Mouse (Mus musculus) left cerebral cortex, adult 2 months (tissue): ENCODE results near the gene Nr6a1. TPM values are rescaled to one million over a fixed set of nuclear protein-coding genes. Genes with fewer than 3 reads are reported as not detected.

Source experiments
- DNase-seq, 2 experiments: peaks; one replicate each; pipeline ENCODE4 v3.0.0; 2021 to 2022; ENCODE audit warnings: low spot score in 2 of 2, mixed read lengths in 1 of 2; ENCODE audit errors: extremely low spot score in 1 of 2
- H3K27ac ChIP-seq: fragments of 200-600 bp; 2 replicates; pipeline ENCODE4 v1.8.1; 2022
- H3K4me3 ChIP-seq: fragments of 200-600 bp; 2 replicates; pipeline ENCODE4 v1.8.1; 2022
- CTCF ChIP-seq: fragments of 200-600 bp; IDR thresholded peaks from 2 replicates; pipeline ENCODE4 v1.8.1; 2022; ENCODE audit warnings: antibody characterized with exemption, mild to moderate bottlenecking, moderate library complexity
- intact Hi-C: fragments of 180-260 bp; cut with DNase I; formaldehyde crosslinking; loops from one replicate; pipeline ENCODE4 v1.15.1; 2025
- total RNA-seq, 2 experiments: library from RNA; stranded (reverse); gene quantifications; 2 replicates each; pipeline ENCODE4 v1.2.3; 2021

The Nr6a1 gene
- total RNA-seq, 2 experiments from 2014 or later = 9.3 to 10.4 TPM

DNA sequence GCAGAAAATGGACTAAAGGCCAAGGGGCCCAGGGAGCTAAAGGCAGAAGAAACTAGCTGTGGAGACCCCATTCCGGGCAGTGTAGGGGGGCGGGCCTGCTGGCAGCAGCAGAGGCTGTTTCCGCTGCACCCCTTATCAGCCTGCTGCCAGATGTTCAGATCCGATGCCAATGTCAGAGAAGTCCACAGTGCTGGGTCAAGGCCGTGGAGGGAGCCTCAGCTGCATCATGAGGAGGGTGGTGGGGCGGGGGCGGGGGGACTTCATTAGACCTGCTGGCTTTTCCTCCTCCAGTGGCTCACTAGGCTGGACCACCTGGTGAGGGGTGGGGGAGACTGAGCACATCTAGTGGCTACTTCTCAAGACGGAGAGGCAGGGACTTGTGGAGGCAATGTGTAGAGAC lies 208.8 kb downstream of the Nr6a1 start:
- Histone ChIP-seq H3K27ac (no peak overlapping the region), H3K4me3 (no peak overlapping the region)
- intact Hi-C loops = no loop called here
- no peak for TF ChIP-seq CTCF
- DNase-seq = no peak

DNA sequence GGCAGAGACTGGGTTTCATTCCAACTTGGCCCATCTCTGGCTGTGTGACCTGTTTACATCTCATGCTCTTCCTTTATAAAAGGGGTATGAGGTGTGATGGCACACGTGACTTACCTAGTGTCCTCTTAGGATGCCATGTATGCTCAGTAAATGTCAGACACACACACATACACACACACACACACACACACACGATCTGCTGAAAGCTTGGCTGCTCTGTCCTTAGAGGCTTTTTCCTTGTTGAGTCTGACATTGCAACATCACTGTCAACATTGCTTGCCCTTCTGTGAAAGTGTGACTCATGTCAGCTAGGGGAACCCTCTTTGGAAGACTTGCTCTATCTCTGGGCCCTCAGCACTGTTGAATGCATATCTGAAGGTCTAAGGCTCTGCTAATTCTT lies 210.1 kb downstream of the Nr6a1 start:
- no peak overlapping the region for H3K4me3 ChIP-seq
- no peak for TF ChIP-seq CTCF
- intact Hi-C loops = no loop called here
- no peak for DNase-seq
- no peak overlapping the region for H3K27ac ChIP-seq

DNA sequence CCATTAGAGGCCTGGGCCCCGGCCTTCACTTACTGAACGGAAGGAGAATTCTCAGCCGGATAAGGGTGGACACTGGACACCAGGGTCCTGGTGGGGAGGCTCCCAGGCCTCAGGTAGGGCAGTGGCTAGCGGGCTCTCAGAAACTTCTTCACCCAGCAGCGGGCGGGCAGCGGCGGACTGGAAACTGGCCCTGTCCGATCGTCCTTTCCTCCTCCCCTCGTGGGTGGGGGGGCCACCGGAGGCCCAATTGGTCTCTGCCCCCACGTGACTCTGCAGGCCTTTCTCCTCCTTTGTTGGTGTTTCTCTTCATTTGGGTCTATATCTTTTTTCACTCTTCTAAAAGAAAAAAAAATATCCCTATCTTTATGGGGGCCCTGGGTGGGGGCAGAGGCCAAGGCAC lies 213.2 kb downstream of the Nr6a1 start, which contains the start of gene Nr5a1:
Gene Nr5a1 (minus strand): TSS at position 219 of the 400 bp plus-strand sequence.
- no peak for TF ChIP-seq CTCF
- no peak for DNase-seq
- H3K4me3 ChIP-seq = no peak within 1 kb of the TSS
- intact Hi-C loops = no loop called here
- no peak within 1 kb of the TSS for H3K27ac ChIP-seq

DNA sequence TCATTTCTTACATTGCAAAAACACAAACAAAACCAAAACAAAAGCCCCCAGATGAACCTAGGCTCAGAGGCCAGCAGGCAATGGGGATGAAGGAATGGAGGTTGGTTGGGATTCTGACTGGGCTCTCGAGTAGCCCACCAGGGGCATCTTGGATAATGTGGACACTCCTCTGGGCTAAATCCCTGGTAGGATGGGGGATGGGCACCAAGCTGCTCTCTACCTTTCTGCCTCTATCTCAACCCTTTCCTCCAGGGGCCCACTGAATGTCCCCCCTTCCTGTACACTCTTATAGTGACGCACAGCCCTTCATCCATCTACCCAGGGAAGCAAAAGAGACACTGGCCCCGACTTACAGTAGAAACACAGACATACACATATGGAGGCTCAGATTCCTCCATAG lies 213.9 kb downstream of the Nr6a1 start:
- no peak for TF ChIP-seq CTCF
- DNase-seq = no peak
- intact Hi-C loops = no loop called here
- no peak overlapping the region for H3K27ac ChIP-seq
- no peak overlapping the region for H3K4me3 ChIP-seq

DNA sequence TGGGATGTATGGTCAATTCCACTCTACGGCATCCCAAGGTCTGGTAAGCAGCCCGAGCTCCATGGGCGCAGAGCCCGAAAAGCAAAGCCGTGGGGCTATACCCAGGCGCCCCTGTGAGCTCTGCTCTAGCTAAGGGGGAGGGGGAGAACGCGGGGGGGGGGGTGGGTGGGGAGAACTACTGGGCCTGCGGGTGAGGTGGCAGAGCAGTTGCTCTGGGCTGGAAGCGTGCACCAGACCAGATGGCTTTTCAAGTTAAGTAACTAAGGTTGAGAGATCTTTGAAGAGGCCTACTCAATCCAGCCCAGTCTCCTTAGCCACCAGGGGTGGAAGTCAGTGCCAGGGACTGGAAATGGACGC lies 214.7 kb downstream of the Nr6a1 start:
- Histone ChIP-seq H3K27ac (no peak overlapping the region), H3K4me3 (no peak overlapping the region)
- intact Hi-C loops = no loop called here
- no peak for TF ChIP-seq CTCF
- DNase-seq = no peak

DNA sequence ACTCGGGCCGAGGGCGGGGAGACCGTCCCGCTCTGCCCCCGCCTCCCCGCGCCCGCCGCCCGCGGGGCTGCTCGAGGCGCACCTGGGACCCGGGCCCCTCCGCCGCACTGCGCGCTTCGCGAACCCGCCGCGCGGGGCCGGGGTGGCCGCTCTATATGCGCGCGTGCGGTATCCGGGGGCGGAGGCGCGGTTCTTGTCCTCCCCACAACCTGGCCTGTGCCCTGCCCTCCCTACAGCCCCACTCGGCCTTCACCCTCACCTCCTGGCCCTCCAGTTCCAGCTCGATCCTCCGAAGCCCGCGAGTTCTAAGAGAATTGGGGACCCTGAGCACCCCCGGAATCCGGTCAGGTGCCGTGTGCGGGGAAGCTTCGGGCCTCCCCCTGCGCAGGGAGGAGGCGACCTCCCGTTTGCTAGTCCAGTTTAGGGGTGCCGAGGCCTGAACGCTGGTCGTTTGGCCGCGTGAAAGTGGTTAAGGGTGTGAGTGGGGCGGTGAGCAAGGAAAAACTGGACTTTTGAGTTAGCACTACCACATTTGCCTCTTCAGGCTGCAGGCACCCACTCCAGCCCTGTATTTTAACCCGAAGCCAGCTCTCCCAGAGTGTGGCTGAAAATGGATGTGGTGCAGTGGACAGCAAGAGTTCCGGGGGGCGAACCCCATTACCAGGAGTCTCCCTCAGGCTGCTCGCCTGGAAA lies 215.3 kb downstream of the Nr6a1 start:
- H3K4me3 ChIP-seq = no peak overlapping the region
- DNase-seq = no peak
- no peak overlapping the region for H3K27ac ChIP-seq
- intact Hi-C loops = no loop called here
- TF ChIP-seq CTCF = no peak

DNA sequence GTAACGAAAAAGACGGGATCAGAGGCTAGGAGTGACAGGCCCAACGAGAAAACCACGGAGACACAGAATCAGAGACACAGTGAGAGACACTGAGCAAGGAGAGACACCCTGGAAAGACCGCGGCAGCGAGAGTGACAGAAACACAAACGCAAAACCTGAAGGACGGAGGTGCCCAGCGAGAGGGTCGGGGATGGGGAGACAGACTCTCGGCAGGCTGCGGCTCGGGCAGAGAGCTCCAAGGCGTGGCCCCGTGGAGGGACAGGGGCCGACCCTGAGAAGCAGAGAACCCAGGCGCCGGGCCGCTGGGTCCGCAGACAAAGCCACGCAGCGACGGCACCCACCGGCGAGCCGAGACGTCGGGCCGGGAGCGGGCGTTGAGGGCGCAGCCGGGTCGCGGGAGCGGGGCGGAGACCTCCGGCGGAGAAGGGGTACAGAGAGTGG lies 216.0 kb downstream of the Nr6a1 start:
- no peak for TF ChIP-seq CTCF
- Histone ChIP-seq H3K4me3 (no peak overlapping the region), H3K27ac (no peak overlapping the region)
- no peak for DNase-seq
- intact Hi-C loops = no loop called here

DNA sequence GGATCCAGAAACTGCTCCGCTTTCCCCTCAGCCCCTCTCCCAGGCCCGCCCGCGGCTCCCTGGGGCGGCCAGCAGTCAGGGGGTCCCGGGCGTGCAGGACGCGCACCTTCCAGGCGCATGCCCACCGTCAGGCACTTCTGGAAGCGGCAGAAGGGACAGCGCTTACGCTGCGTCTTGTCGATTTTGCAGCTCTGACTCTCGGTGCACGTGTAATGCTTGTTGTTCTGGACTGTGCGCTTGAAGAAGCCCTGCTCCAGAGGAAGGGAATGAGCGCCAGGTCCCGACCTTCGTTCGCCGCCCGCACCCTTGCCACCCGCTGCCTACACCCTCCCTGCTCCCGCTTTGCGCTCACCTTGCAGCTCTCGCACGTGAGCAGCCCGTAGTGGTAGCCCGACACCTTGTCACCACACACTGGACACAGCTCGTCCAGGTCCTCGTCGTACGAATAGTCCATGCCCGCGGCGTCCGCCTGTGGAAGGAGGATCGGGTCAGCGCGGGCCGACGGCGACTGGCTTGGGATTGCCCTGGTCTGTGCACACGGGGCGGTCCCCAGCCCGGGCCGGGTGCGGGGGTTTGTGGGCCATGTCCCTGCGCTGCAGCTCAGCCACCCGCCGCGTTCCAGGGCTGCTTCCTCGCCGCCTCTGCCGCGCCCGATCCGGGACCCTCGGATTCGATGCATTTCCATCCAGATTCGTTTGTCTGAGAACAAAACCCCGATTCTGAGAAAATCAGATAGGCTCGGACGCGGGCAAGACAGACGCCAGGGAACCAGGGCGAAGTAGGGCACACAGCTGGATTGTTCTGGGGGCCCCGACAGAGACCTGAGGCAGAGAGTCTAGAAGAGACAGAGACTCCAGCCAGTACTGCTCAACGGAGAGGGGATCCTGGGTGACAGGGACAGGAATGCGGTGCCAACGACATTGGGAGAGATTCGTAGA lies 216.9 kb downstream of the Nr6a1 start:
- intact Hi-C loops = no loop called here
- no peak for DNase-seq
- Histone ChIP-seq H3K4me3 (no peak overlapping the region), H3K27ac (no peak overlapping the region)
- no peak for TF ChIP-seq CTCF

DNA sequence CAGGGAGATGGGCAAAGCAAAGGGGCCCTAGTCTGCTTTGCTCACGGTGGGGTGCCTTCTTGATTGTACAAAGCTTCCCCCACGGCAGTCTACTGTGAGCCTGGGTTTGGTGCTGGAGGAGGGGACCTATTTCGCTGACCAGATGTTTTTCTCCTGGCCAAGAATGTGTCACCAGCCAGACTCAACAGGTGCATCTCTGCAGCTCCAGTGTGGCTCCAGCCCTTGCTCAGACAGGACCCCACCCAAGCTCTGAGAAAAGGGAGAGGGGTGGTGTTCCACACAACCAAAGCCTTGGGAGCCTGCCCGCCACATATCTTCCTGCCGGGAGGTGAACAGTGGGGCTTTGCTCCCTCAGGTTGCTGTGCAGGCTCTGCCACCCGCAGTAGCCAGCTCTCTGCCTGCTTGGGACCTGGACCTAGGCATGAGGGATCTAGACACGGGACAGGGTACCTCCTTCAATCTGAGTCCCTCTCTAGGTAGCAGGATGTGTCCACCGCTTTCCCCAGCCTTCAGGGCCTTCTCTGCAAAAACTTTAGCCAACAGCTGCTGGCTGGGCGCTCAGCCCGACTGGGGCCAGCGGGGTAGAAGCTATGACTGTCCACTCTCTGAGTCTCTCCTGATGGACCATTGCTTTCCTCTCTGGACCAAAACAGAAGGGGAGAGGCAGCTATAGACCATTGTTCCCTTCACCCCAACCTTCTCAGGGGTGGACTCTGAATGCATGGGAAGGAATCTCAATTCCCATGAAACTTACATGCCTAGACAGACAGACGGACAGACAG lies 218.4 kb downstream of the Nr6a1 start:
- intact Hi-C loops = no loop called here
- no peak for DNase-seq
- no peak for TF ChIP-seq CTCF
- H3K4me3 ChIP-seq = no peak overlapping the region
- no peak overlapping the region for H3K27ac ChIP-seq

DNA sequence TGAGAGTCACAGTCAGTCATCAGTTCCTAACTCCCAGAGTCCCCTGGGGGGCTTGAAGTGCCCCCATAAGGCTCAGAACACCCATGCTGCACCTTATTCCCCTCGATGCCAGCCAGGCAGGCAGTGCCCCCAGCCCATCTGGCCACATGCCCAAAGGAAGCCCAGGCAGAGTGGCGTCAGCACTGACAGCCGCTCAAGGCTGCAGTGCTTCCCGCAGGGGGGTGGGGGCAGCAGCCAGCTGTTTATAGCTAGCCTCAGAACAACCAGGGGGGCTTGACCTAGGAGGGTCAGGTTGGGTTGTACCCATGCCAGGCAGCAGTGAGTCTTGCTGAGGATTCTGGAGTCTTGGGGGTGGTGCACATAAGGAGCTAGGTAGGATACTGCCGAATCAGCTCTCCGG lies 220.8 kb downstream of the Nr6a1 start:
- no peak overlapping the region for H3K4me3 ChIP-seq
- intact Hi-C loops = no loop called here
- no peak overlapping the region for H3K27ac ChIP-seq
- no peak for DNase-seq
- TF ChIP-seq CTCF = no peak

DNA sequence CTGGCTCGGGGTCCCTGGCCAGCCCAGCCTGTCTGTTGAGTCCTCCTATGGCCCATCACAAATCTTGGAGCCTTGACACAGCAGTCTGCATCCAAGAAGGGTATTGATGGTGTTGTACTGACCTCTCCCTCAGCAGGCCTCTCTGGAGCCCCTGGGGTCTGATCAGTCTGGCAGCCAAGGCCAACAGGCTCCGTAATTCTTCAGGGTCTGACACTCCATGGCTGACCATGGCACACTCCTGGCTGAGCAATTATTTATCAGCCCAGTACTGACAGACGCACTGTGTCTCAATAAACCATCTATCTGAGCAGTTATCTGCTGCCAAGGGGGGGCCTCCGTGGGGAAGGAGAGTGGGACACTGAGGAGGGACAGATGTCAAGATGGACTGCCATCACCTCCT lies 222.5 kb downstream of the Nr6a1 start:
- H3K27ac ChIP-seq = no peak overlapping the region
- TF ChIP-seq CTCF = no peak
- no peak for DNase-seq
- intact Hi-C loops = no loop called here
- no peak overlapping the region for H3K4me3 ChIP-seq

DNA sequence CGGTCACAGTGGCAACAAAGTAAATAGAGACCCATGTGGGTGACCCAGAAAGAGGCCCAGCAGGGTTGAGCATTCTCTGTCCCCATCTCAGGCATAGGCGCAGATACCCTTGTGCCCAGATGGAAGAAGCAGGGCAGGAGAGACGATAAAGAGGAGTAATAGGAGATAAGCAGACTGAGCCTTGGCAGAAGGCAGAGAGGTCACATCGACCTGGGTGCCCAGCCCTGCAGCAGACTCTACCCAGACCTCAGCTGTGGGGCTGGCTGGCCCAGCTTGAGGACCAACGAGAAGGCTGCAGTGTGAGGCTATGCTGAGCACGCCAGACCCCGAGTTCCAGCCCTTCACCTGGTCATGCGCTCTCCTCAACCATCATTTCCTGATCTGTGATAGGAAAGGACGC lies 223.2 kb downstream of the Nr6a1 start:
- Histone ChIP-seq H3K27ac (no peak overlapping the region), H3K4me3 (no peak overlapping the region)
- intact Hi-C loops = no loop called here
- TF ChIP-seq CTCF = no peak
- no peak for DNase-seq
